Mouse (Mus musculus): ENCODE data around the gene Lypd3. TPM values are rescaled to one million over a fixed set of nuclear protein-coding genes. Genes with fewer than 3 reads are reported as not detected.
"Not testable (repeated sequence)": the region's sequence is repeated elsewhere in the genome, so short reads cannot be mapped to it uniquely, and the experiment has no call there.

Lypd3 gene
- polyA plus RNA-seq, 1 experiment from 2014 or later = 1.0 TPM

GRCm38 (mm10) chr7:24684121-24684520 is 47.8 kb downstream of the Lypd3 start:
- H3K9me3 ChIP-seq (replicated peaks); H3K4me1 ChIP-seq; H3K27me3 ChIP-seq; ATAC-seq (replicated peaks; ENCODE audit: low FRiP score); H3K4me2 ChIP-seq; H3K27ac ChIP-seq; H3K36me3 ChIP-seq; H3K4me3 ChIP-seq (replicated peaks); H3K9ac ChIP-seq: not testable (repeated sequence)
- WGBS = 75% methylated on average over 7 of the region's 7 CpGs

DNA sequence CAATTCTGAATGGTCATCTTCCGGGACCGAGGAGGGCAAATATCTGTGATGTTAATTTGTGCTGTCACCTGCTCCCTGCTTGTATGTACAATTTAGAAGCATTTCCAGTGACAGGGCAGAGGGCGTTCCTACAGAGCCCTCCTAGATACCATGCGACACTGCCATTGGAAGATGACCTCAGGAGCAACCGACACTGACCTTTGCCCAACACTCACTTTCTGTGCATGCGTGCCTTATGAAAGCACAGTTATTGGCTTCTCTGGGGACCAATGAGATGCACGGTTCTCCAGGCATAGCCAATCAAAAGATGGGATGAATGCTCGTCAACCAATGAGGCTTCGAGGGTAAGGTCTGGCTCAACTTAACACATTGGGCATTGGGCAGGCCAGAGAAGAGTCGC is 51.2 kb downstream of the Lypd3 start:
- not testable (repeated sequence) for H3K27me3 ChIP-seq; H3K36me3 ChIP-seq; H3K4me1 ChIP-seq; H3K4me3 ChIP-seq (replicated peaks); H3K9me3 ChIP-seq (replicated peaks); H3K27ac ChIP-seq; H3K4me2 ChIP-seq; H3K9ac ChIP-seq; ATAC-seq (replicated peaks; ENCODE audit: low FRiP score)
- WGBS = 91% methylated on average over 10 of the region's 10 CpGs

Other genes starting within 250 kb of the Lypd3 start
- 28.0 and 32.8 TPM in 2 replicates for gene Smg9, start 236.9 kb upstream of the Lypd3 start, polyA plus RNA-seq (2015; fragmentation: Nextera tagmentation; extraction: Ambion mirVana)
- not detected in 2 replicates for gene Irgc1, start 184.3 kb upstream of the Lypd3 start, polyA plus RNA-seq (2015; fragmentation: Nextera tagmentation; extraction: Ambion mirVana)
- 14.4 and 15.3 TPM in 2 replicates for gene Plaur, start 174.1 kb upstream of the Lypd3 start, polyA plus RNA-seq (2015; fragmentation: Nextera tagmentation; extraction: Ambion mirVana)
- 6.8 and 7.3 TPM in 2 replicates for gene Cadm4, start 154.5 kb upstream of the Lypd3 start, polyA plus RNA-seq (2015; fragmentation: Nextera tagmentation; extraction: Ambion mirVana)
- gene Zfp428, start 129.5 kb upstream of the Lypd3 start, polyA plus RNA-seq (2015; fragmentation: Nextera tagmentation; extraction: Ambion mirVana) = 61.6 and 66.6 TPM in 2 replicates
- gene AC161166.1, start 124.1 kb upstream of the Lypd3 start, polyA plus RNA-seq (2015; fragmentation: Nextera tagmentation; extraction: Ambion mirVana) = 0.48 and 0.68 TPM in 2 replicates
- 7.4 and 8.3 TPM in 2 replicates for gene Irgq, start 105.9 kb upstream of the Lypd3 start, polyA plus RNA-seq (2015; fragmentation: Nextera tagmentation; extraction: Ambion mirVana)
- 0.31 and 0.33 TPM in 2 replicates for gene Pinlyp, start 90.4 kb upstream of the Lypd3 start, polyA plus RNA-seq (2015; fragmentation: Nextera tagmentation; extraction: Ambion mirVana)
- 117 and 137 TPM in 2 replicates for gene Xrcc1, start 90.3 kb upstream of the Lypd3 start, polyA plus RNA-seq (2015; fragmentation: Nextera tagmentation; extraction: Ambion mirVana)
- 46.8 and 48.4 TPM in 2 replicates for gene Ethe1, start 49.0 kb upstream of the Lypd3 start, polyA plus RNA-seq (2015; fragmentation: Nextera tagmentation; extraction: Ambion mirVana)
- 4.0 and 5.5 TPM in 2 replicates for gene Zfp575, start 48.9 kb upstream of the Lypd3 start, polyA plus RNA-seq (2015; fragmentation: Nextera tagmentation; extraction: Ambion mirVana)
- gene Phldb3, start 25.8 kb upstream of the Lypd3 start, polyA plus RNA-seq (2015; fragmentation: Nextera tagmentation; extraction: Ambion mirVana) = 0.15 and 0.17 TPM in 2 replicates
- gene Tex101, start 40.1 kb downstream of the Lypd3 start, polyA plus RNA-seq (2015; fragmentation: Nextera tagmentation; extraction: Ambion mirVana) = not detected in 2 replicates
- not detected in 2 replicates for gene BC049730, start 72.7 kb downstream of the Lypd3 start, polyA plus RNA-seq (2015; fragmentation: Nextera tagmentation; extraction: Ambion mirVana)
- not detected in 2 replicates for gene Gm4763, start 90.4 kb downstream of the Lypd3 start, polyA plus RNA-seq (2015; fragmentation: Nextera tagmentation; extraction: Ambion mirVana)
- 0.36 and 0.38 TPM in 2 replicates for gene Cd177, start 123.8 kb downstream of the Lypd3 start, polyA plus RNA-seq (2015; fragmentation: Nextera tagmentation; extraction: Ambion mirVana)
- not detected in 2 replicates for gene Ceacam10, start 140.7 kb downstream of the Lypd3 start, polyA plus RNA-seq (2015; fragmentation: Nextera tagmentation; extraction: Ambion mirVana)
- 15.3 TPM in 2 replicates for gene Gm9844, start 225.7 kb downstream of the Lypd3 start, polyA plus RNA-seq (2015; fragmentation: Nextera tagmentation; extraction: Ambion mirVana)
- not detected in 2 replicates for gene Lypd4, start 233.4 kb downstream of the Lypd3 start, polyA plus RNA-seq (2015; fragmentation: Nextera tagmentation; extraction: Ambion mirVana)
- not detected in 2 replicates for gene Dmrtc2, start 233.5 kb downstream of the Lypd3 start, polyA plus RNA-seq (2015; fragmentation: Nextera tagmentation; extraction: Ambion mirVana)
- 2,383 and 2,806 TPM in 2 replicates for gene Rps19, start 247.8 kb downstream of the Lypd3 start, polyA plus RNA-seq (2015; fragmentation: Nextera tagmentation; extraction: Ambion mirVana)